Mouse (Mus musculus): ENCODE results near the gene Tdrd1. TPM values are rescaled to one million over a fixed set of nuclear protein-coding genes. Genes with fewer than 3 reads are reported as not detected.
"Not testable (repeated sequence)": the region's sequence is repeated elsewhere in the genome, so short reads cannot be mapped to it uniquely, and the experiment has no call there.

Gene Tdrd1
- not detected in 2 replicates for total RNA-seq (2014; fragmentation: Nextera tagmentation)
- not detected in 2 replicates for total RNA-seq (2017)

DNA sequence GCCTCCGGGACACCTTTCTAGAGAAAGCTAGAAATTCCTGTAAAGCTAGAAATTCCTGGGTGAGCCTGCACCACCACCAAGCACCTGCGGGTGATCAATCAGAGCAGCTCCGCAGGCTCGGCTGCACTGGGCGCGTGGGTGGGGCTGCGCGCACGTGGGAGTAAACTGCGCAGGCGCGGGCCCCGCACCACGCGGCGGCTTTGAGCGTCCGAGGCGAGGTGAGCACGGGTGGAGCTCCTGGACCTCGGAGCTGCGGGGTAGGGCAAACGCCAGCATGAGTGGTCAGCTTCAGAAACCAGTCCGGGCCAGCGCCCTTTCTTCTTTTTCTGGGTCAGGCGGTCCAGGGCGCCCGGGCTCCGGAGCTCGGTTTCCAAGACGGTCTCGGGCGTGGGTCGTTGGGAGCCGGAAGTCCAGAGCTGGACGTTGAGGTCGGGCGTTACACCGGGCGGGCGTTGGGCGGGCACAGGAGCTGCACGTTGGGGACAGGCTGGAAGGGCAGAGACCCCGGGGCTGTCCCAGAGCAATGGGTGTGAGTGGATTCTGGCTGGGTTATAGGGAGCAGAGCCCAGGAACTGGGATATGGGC is at the start of gene Tdrd1:
Gene Tdrd1, plus strand, starts transcription at position 163 of the 585 bp plus-strand sequence.
- ATAC-seq (replicated peaks; ENCODE audit: poor library complexity, severe bottlenecking): no peak

DNA sequence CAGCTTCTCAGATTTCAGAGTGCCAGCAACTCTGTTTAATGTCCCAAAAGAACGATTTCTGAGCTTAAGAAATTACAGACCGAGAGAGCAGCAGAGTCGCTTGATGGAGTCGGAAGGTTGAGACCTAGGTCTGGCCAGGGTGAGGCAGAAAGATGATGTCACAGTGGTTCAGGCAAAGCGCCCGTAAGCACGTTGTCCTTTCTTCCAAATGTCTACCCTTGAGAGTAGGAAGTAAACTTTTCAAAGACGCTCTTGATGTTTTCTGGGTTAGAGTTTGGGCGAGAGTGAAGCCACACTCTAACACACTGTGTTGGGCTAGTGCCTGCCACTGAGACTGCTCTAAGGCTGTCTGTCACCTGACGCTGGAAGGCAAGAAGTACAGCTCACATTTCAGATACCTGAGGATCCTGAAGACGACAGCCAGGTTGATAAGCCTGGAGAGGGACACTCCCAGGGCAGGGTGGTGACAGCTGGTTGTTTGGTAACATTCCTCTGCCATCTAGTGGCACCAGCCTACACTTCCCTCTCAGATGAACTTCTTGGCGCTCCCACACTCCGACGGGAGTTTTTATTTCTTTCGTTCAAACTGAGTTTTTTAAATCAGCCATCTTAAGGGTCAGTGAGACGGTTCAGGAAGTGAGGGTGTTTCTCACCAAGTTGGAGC is 49.2 kb upstream of the Tdrd1 start:
- ATAC-seq (replicated peaks; ENCODE audit: poor library complexity, severe bottlenecking): peak; percentile 51

DNA sequence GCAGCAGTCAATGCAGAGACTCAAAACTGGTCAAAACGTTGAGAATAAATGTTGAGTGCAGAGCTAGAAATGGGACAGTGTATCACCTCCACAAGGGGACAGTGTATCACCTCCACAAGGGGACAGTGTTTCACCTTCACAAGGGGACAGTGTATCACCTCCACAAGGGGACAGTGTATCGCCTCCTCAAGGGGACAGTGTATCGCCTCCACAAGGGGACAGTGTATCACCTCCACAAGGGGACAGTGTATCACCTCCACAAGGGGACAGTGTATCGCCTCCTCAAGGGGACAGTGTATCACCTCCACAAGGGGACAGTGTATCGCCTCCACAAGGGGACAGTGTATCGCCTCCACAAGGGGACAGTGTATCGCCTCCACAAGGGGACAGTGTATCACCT is 47.5 kb upstream of the Tdrd1 start:
- ATAC-seq (replicated peaks; ENCODE audit: poor library complexity, severe bottlenecking): not testable (repeated sequence)

DNA sequence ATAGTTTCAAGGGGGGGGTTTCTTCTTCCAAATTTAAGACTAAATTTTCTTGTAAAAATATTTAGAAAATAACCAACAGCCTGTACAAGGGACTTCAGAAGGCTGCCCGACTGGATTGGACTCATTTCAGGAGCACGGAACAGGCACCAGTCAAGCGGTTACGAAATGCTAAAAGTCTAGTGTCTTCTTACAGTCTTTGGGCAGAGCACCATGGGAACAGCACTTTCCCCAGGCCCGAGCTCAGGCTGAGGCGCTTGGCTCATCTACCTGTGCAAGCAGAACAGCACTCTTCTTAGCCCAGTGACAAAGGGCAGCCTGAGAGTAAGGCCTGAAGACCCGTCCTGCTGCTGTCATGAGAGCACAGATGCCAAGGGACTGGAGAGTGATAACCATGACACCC is 38.1 kb upstream of the Tdrd1 start:
- ATAC-seq (replicated peaks; ENCODE audit: poor library complexity, severe bottlenecking): no peak

DNA sequence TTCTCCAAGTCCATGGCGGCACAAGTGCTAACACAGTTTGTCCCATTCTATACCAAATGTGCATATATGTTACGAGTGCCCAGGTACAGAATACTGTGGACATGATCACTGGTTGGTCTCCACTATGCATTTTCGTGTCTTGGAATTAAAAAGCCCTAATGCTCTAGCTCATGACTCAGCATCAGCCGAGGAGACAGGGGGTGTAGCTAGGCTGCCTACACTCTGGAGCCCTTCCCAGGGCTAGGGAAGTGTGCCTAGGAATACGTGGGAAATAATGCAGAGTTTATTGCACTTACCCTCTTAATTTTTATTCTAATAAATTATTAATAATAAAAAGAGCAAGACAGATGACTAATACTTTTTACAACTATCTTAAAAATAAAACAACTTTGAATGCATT is 37.1 kb upstream of the Tdrd1 start:
- no peak for ATAC-seq (replicated peaks; ENCODE audit: poor library complexity, severe bottlenecking)

DNA sequence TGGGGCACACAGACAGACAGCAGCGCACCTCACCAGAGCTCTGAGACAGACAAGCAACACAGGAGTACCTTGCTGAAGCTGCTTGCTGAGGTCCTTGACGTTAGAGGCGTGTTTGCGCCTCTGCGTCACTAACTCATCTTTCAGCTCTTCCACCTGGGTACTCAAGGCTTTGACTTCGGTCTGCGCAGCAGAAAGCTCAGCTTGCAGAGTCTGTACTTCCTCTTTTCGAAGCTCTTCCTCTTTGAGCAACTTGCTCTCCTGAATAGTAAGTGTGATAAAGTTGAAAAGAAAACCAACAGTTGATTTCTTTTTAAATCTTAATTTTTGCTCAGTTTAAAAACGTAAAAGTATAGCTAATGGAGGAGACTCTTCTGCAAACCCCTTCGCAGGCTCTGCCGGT is 28.6 kb upstream of the Tdrd1 start:
- ATAC-seq (replicated peaks; ENCODE audit: poor library complexity, severe bottlenecking): peak; percentile 90

DNA sequence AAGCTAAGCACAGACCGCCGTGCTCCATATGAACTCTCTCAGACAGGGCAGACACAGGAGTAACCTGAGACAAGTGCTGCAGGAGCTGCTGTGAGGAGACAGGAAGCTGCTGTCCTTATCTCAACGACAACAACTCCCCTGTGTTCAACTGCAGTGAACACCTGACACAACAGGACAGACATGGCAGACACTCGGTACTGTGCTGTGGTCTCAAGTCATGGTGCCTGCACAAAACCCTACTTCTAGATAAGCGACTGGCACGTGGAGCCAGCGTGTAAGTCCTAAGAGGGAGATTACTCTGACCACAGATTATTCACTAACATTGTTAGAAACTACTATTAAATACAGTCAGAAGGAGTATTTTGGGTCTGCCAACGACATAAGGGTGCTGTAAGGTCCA is 25.8 kb upstream of the Tdrd1 start:
- no peak for ATAC-seq (replicated peaks; ENCODE audit: poor library complexity, severe bottlenecking)

DNA sequence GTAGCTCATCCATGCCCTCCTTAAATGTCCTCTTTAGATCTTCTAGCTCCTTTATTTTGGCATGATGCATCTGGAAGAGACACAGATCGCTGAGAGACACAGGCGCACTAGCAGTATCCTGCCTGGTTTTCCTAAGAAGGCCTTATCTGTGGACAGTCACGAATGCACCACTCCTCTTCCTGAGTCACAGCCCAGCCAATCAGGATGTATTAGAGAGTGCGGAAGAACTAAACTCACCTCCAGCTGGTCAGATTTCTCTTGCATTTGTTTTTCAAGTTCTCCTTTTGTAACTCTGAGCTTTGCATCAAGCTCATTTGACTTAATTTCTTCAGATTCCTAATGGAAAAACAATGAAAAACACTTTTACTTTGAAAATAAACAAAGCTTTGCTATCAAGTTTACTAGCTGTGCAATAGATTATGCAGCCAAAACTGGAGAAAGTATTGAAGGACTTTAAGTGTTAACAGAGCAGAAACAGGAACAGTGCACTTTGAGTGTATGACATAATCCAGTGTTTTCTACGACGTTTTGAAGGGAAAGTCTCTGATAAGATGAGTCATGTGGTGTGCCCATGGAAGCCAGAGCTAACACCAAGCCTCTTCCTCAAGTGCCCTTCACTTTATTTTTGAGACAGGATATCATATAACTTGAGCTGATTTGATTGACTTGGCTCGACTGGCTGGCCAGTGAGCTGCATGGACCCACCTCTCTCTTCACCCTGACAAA is 24.9 kb upstream of the Tdrd1 start:
- ATAC-seq (replicated peaks; ENCODE audit: poor library complexity, severe bottlenecking): peak; percentile 62

DNA sequence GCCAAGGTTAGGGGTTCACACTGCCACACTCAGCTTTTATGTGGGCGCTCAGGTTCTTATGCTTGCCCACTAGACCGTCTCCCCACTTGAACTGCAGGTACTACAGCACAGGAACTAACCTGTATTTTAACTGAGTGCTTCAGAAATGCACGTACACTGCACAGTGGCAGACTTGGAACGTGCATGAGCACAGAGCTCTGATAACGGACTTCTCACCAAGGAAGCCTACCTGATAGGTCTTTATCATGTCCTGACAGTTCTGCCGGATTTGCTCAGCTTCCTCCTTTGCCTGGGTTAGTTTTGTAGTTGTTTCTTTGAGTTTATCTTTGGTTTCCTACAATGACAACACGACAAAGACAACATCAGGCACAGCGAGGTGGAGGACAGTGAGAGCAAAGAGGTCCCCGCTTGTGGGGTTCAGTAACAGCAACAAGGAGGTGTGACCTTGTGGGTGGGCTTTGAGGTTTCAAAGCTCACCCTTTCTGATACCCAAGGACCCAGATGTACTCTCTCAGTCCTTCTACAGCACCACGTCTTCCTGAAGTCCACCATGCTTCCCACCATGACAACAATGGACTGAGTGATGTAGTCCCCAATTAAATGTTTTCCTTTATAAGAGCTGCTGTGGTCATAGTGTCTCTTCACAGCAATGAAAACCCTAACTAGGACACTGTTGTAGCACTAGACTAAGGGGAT is 24.2 kb upstream of the Tdrd1 start:
- ATAC-seq (replicated peaks; ENCODE audit: poor library complexity, severe bottlenecking): no peak

DNA sequence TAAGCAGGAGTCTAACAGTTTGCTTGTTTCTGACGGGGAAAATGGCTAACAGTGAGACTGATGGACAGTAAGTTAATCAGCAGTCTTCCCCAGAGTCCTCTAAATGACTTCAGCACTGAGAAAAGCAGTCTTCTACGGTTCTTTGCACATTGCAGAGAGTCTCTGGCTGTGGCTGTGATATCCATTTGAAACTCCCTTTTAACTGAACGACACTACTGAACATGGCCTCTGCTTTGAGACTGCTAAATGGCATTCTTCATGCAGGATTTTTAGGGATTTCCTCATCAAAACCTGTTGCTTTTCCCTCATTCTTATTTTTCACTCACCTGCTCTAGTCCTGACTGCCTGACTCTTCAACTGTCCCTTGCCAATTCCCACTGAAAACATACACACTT is 23.7 kb upstream of the Tdrd1 start:
- ATAC-seq (replicated peaks; ENCODE audit: poor library complexity, severe bottlenecking): no peak

DNA sequence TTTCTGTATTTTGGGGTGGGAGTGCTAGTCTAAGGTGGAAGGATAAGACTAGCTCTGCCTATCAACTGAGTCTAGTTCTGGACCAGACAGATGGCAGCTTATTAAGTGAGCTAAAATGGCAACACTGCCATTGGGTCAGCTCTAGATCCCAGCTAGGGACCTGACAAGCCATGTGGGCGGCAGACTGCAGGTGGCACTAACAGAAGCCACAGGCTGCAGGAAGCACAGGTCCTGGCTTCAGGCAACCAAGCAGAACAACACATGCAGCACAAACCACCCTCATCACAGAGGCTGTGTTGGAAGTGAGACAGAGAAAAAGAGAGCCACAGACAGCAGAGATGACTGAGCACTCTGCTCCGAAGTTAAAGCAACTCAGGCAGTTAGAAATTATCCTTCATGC is 20.6 kb upstream of the Tdrd1 start:
- no peak for ATAC-seq (replicated peaks; ENCODE audit: poor library complexity, severe bottlenecking)

DNA sequence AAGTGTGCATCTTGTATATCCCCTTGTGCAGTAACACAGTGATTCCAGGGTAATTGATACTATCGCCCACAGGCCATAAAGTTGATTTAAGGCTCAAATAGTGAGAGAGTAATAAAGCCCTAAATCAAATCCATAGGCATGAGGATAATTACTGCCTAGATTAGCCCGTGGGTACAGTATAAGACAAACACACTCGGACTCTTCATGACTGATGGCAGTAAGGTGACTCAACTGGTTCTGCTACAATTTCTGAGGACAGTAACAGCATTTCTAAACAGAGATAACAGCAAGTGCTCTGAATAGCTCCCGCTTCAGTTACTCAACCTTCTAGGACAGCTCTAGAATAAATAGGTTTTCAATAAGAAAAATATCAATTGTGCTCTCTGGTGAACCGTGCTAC is 18.9 kb upstream of the Tdrd1 start:
- no peak for ATAC-seq (replicated peaks; ENCODE audit: poor library complexity, severe bottlenecking)

DNA sequence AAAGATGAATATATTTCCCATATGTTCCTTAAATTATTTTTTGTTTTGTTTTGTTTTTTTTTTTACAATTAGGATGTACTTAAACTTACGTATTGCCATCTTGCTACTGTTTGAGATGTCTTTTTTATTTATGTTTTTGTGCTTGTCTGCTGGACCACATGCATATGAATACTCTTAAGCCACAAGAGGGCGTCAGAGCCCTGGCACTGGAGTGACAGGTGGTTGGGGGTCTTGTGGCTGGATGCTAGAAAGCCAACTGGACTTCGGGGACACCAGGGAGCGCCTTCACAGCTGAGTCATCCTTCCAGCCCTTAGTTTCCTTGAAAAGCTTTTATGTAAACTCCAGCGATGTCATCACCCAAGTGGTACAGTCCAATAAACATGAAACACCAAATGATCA is 17.2 kb upstream of the Tdrd1 start:
- no peak for ATAC-seq (replicated peaks; ENCODE audit: poor library complexity, severe bottlenecking)

DNA sequence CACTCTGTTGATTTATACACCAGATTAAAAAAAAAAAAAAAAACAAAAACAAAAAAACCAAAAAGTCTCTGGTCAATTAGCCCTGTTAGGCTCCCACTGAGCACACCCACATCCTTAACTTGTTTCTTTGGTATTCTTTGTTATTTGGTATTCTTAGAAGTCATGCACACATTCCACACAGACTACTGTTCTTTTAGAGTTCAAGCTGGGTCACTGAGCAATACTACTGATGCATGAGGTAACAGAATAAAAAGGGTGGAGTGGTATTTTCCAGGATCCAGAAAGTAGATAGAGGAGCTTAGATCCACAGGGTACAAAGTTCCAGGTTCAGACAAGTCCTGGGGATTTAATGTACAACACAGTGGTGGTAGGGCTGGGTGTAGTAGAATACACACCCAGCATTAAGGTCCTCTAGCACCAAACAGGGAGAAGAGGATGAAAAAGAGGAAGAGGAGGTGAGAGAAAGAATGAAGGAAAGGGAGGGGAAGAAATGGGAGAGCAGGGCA is 15.3 kb upstream of the Tdrd1 start:
- no peak for ATAC-seq (replicated peaks; ENCODE audit: poor library complexity, severe bottlenecking)

DNA sequence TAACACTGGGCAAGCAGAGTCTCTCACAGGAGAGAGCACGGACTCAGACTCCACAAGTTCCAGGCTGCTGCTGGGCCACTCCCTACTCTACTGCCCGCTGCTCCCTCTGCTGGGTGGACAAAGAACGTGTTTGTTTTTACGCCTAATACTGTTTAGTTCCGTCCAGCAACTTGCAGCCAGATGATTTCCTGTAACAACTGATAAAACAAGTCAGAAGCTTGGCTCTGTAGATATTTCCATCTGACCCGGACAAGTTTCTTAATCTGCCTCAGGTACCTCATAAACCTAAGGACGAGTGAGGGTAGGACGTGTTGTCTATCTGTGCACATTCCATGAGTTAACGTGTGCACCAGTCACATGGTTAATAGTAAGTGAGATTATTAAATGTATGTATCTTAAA is 14.4 kb upstream of the Tdrd1 start:
- peak; percentile 81 for ATAC-seq (replicated peaks; ENCODE audit: poor library complexity, severe bottlenecking)

DNA sequence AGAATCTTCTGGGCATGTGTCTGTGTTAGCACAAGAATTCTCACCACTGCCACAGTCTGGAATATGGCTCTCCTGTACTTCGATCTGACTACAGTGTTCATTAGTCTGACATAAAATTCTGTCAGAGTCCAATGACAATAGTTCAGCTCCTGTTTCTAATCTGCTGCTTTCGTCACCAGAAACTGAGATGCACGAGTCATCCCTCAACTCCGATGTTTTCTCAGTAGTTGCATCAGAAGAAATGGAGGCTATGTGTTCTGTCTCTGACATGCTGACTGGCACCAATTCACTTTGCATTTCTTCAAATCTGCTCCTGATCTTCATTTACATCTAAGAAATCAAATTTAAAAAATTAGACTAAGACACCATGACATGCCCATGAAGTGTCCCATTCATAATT is 12.6 kb upstream of the Tdrd1 start:
- ATAC-seq (replicated peaks; ENCODE audit: poor library complexity, severe bottlenecking): no peak

DNA sequence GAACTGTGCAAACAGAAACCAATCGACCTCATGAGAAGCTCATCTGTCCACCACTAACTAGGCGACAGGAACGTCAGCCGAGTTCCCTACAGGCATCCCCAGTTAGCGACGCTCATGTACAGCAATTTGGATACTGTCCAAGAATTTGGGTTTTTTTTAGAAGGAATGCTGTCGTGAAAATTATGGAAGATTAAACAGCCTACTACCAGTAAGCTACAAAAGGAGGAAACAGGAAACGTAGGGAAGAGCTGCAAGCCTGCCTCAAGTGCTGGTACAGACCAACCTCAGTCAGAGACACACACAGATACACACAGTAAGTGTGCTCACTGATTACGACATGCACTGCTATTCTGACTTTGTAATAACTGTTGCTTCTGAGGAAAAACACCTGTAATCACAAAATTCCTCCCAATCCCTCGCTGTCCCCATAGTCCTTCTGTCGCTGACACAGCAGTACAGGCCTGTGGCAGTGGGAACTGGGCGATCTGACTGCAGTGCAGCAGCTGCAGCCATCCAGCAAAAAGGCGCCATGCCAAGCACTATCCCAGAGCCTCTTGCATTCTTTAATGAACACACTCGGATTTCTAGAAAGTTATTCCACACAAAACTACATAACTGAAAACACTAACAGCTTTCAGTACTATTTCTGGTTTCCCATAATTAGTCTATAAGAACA is 8.0 kb upstream of the Tdrd1 start:
- ATAC-seq (replicated peaks; ENCODE audit: poor library complexity, severe bottlenecking): no peak

DNA sequence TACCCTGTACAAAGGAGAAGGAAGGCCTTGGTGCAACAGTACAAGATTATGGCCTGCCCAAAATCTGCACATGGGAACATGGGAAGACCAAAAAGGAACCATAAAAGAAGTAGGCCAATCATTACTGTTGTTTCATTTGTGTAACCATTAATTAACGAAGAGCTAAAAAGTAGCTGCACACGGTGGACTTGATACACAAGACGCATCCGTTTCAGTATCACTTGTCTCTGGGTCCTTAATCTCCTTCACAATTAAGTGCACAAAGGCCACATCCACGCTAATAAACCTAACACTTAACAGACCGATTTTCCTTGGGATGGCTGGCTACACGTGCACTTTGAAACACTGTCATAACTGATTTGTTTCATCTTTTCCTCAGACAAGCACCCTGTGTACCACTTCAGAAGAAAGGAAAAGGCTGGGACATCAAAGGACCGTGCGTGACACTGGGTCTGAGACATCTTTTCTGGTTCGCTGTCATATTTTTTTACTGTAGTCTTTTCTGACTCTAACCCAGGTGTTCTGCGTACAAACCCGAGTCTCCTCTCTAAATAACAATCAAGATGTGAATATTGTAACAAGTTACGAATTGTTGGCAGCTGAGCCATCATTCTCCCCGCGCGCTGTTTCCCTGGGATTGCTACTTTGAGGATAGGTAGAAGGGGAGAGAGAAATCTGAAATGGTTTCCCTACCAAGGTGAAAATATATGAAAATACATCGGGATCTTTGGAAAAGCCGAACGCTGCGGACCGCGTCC is 4.8 kb upstream of the Tdrd1 start:
- ATAC-seq (replicated peaks; ENCODE audit: poor library complexity, severe bottlenecking): no peak

DNA sequence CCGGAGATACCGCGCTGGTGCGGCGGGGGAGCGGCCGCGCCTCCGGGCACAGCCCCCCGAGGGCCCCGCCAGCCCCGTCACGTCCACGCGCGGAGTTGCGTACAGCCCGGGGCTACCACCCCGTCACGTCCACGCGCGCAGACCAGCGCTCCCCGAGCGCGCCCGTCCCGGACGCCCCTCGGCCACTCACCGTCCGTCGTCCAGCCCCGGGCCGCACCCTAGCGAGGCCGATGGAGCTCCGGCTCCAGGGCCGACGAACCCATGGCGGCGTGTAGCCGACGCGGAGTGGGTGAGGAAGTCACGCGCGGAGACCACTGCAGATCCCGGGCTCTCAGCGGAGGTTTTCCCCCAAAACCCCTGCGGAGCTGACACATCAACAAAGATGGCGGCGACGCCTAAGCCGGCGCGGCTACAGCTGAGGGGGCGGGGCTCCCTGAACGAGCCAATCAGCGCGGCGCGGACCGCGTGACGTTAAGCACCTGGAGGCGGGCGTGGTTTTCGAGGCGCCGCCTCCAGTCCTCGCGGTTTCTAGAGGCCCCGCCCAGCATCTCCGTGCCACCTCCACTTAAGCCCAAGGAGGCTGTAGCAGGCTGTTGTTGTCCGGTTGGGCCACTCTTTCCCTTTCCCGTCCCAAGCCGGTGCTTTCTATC is 4.1 kb upstream of the Tdrd1 start, which contains the start of gene Ccdc186:
Gene Ccdc186, minus strand, starts transcription at position 393 of the 650 bp plus-strand sequence.
- ATAC-seq (replicated peaks; ENCODE audit: poor library complexity, severe bottlenecking): peak; percentile 95
